Mouse (Mus musculus) hindbrain, embryonic 14.5 days (tissue): ENCODE results near the gene Vsig2. TPM values are rescaled to one million over a fixed set of nuclear protein-coding genes. Genes with fewer than 3 reads are reported as not detected.

Source experiments
- ATAC-seq: fragments of 200-750 bp; cut with Nextera tagmentation; 2 replicates; pipeline ENCODE4 v1.8.0; 2017; ENCODE audit warnings: moderate number of reproducible peaks, mild to moderate bottlenecking, moderate TSS enrichment, moderate library complexity; ENCODE audit not compliant: low FRiP score
- DNase-seq: peaks from one replicate; pipeline ENCODE4 v3.0.0-alpha.2; 2015; ENCODE audit warnings: low spot score
- H3K27ac ChIP-seq: fragments of 300-500 bp; sonication (generic); 2 replicates; pipeline ENCODE4 v1.5.1; 2014; ENCODE audit warnings: mild to moderate bottlenecking, moderate library complexity
- H3K27me3 ChIP-seq: fragments of 300-500 bp; sonication (generic); 2 replicates; pipeline ENCODE4 v1.6.1; 2014; ENCODE audit warnings: mild to moderate bottlenecking, low read length, mixed read lengths; ENCODE audit not compliant: control insufficient read depth, insufficient read depth
- H3K36me3 ChIP-seq: fragments of 300-500 bp; sonication (generic); replicated peaks from 2 replicates; pipeline ENCODE4 v1.6.1; 2014; ENCODE audit not compliant: control insufficient read depth, insufficient read depth
- H3K4me1 ChIP-seq: fragments of 300-500 bp; sonication (generic); replicated peaks from 2 replicates; pipeline ENCODE4 v1.6.1; 2014; ENCODE audit warnings: antibody characterized with exemption, low read length, mixed read lengths; ENCODE audit not compliant: control insufficient read depth, insufficient read depth
- H3K4me2 ChIP-seq: fragments of 300-500 bp; sonication (generic); replicated peaks from 2 replicates; pipeline ENCODE4 v1.6.1; 2014; ENCODE audit warnings: mild to moderate bottlenecking, moderate library complexity
- H3K4me3 ChIP-seq: fragments of 300-500 bp; sonication (generic); replicated peaks from 2 replicates; pipeline ENCODE4 v1.5.1; 2014; ENCODE audit warnings: mild to moderate bottlenecking, low read length
- H3K9ac ChIP-seq: fragments of 300-500 bp; sonication (generic); 2 replicates; pipeline ENCODE4 v1.6.1; 2014
- H3K9me3 ChIP-seq: fragments of 300-500 bp; sonication (generic); 2 replicates; pipeline ENCODE4 v1.6.1; 2016; ENCODE audit warnings: low read length; ENCODE audit not compliant: control insufficient read depth
- WGBS: fragments of 180-500 bp; shearing (Covaris S2); extraction: QIAGEN DNeasy Blood & Tissue Kit; methylation state at CpG from one replicate; pipeline ENCODE4 v1.1.7; 2014; 5-methylcytosine and 5-hydroxymethylcytosine counted together
- polyA plus RNA-seq: library from polyadenylated mRNA; unstranded; fragments of >200 nt; fragmentation: Nextera tagmentation; extraction: Ambion mirVana; gene quantifications from 2 replicates; pipeline ENCODE4 v1.2.1, GENCODE M21; 2014

Gene Vsig2
- 0.42 and 1.1 TPM in 2 replicates for polyA plus RNA-seq

- Histone ChIP-seq H3K4me3 (no peak within 1 kb of the TSS), H3K9me3 (no peaks in the 10 kb centered on the region), H3K36me3 (no peaks in the 10 kb centered on the region), H3K27ac (no peak within 1 kb of the TSS), H3K4me1 (peaks cover 3% of the 10 kb centered on the region; the same call in 1 of the 2 replicates), H3K27me3 (peaks cover 16% of the 10 kb centered on the region; the same call in 1 of the 2 replicates), H3K9ac (no peak within 1 kb of the TSS), H3K4me2 (no peak within 1 kb of the TSS)
- DNase-seq (no peak), ATAC-seq (0 out of 2 replicates have a peak, but pooled peaks have one; percentile 14)
- 49% methylated on average over 23 of the region's 23 CpGs for WGBS
Measured at GRCm38 (mm10) chr9:37539170-37540025, at the start of gene Vsig2. TSS of gene Vsig2 (plus strand) at chr9:37539255.

GRCm38 (mm10) chr9:37489446-37490120, 49.5 kb upstream of the Vsig2 start:
- no peaks in the 10 kb centered on the region for H3K36me3 ChIP-seq
- H3K4me3 ChIP-seq: peak overlapping the region; percentile 100
- peak overlapping the region; percentile 93 for H3K9ac ChIP-seq
- DNase-seq (peak; percentile 36), ATAC-seq (peak; percentile 76)
- WGBS: under 1% methylated on average over 71 of the region's 75 CpGs
- no peaks in the 10 kb centered on the region for H3K9me3 ChIP-seq
- peak overlapping the region; percentile 70 for H3K4me2 ChIP-seq
- peaks cover 22% of the 10 kb centered on the region for H3K4me1 ChIP-seq
- H3K27ac ChIP-seq: peak overlapping the region; percentile 98
- H3K27me3 ChIP-seq: no peaks in the 10 kb centered on the region

GRCm38 (mm10) chr9:37495761-37496160, 43.3 kb upstream of the Vsig2 start:
- H3K9me3 ChIP-seq: no peaks in the 10 kb centered on the region
- H3K4me2 ChIP-seq: no peak overlapping the region
- DNase-seq (no peak), ATAC-seq (no peak)
- H3K4me1 ChIP-seq: peaks cover 7% of the 10 kb centered on the region
- no peaks in the 10 kb centered on the region for H3K36me3 ChIP-seq
- no peaks in the 10 kb centered on the region for H3K27me3 ChIP-seq
- no peak overlapping the region for H3K9ac ChIP-seq
- H3K27ac ChIP-seq: no peak overlapping the region
- 88% methylated on average over 3 of the region's 3 CpGs for WGBS
- H3K4me3 ChIP-seq: no peak overlapping the region

GRCm38 (mm10) chr9:37496325-37496724, 42.7 kb upstream of the Vsig2 start:
- Histone ChIP-seq H3K27ac (no peak overlapping the region), H3K36me3 (no peaks in the 10 kb centered on the region), H3K4me2 (no peak overlapping the region), H3K4me1 (peaks cover 1% of the 10 kb centered on the region; the same call in 1 of the 2 replicates), H3K4me3 (no peak overlapping the region), H3K9me3 (no peaks in the 10 kb centered on the region), H3K9ac (no peak overlapping the region), H3K27me3 (no peaks in the 10 kb centered on the region)
- no peak for ATAC-seq
- DNase-seq: no peak

- no peak for ATAC-seq
Measured at GRCm38 (mm10) chr9:37500201-37500600, 38.9 kb upstream of the Vsig2 start.

GRCm38 (mm10) chr9:37501170-37501569, 37.9 kb upstream of the Vsig2 start:
- WGBS: 95% methylated on average over 1 of the region's 1 CpGs
- H3K36me3 ChIP-seq: no peaks in the 10 kb centered on the region

More at GRCm38 (mm10) chr9:37500201-37500600, 38.9 kb upstream of the Vsig2 start:
- Histone ChIP-seq H3K9me3 (no peaks in the 10 kb centered on the region), H3K27ac (no peak overlapping the region), H3K27me3 (no peaks in the 10 kb centered on the region), H3K4me2 (no peak overlapping the region), H3K4me3 (no peak overlapping the region), H3K36me3 (no peaks in the 10 kb centered on the region), H3K9ac (no peak overlapping the region), H3K4me1 (no peaks in the 10 kb centered on the region)
- DNase-seq: no peak
- WGBS: 71% methylated on average over 3 of the region's 3 CpGs

GRCm38 (mm10) chr9:37504348-37504747, 34.7 kb upstream of the Vsig2 start:
- no peak overlapping the region for H3K4me2 ChIP-seq
- H3K9me3 ChIP-seq: no peaks in the 10 kb centered on the region
- H3K9ac ChIP-seq: no peak overlapping the region
- no peak for ATAC-seq
- DNase-seq: no peak
- no peak overlapping the region for H3K27ac ChIP-seq
- H3K4me3 ChIP-seq: no peak overlapping the region
- no peaks in the 10 kb centered on the region for H3K4me1 ChIP-seq
- no peaks in the 10 kb centered on the region for H3K36me3 ChIP-seq
- no peaks in the 10 kb centered on the region for H3K27me3 ChIP-seq

More at GRCm38 (mm10) chr9:37501170-37501569, 37.9 kb upstream of the Vsig2 start:
- Histone ChIP-seq H3K4me3 (no peak overlapping the region), H3K4me1 (no peaks in the 10 kb centered on the region), H3K9me3 (no peaks in the 10 kb centered on the region), H3K27me3 (no peaks in the 10 kb centered on the region), H3K9ac (no peak overlapping the region), H3K27ac (no peak overlapping the region), H3K4me2 (no peak overlapping the region)
- no peak for ATAC-seq
- DNase-seq: no peak

GRCm38 (mm10) chr9:37506023-37506422, 33.0 kb upstream of the Vsig2 start:
- no peaks in the 10 kb centered on the region for H3K4me1 ChIP-seq
- no peaks in the 10 kb centered on the region for H3K36me3 ChIP-seq
- 90% methylated on average over 1 of the region's 1 CpGs for WGBS
- no peak for ATAC-seq
- H3K9ac ChIP-seq: no peak overlapping the region
- no peaks in the 10 kb centered on the region for H3K9me3 ChIP-seq
- no peak for DNase-seq
- no peak overlapping the region for H3K27ac ChIP-seq
- H3K4me2 ChIP-seq: no peak overlapping the region
- no peaks in the 10 kb centered on the region for H3K27me3 ChIP-seq
- no peak overlapping the region for H3K4me3 ChIP-seq

- Histone ChIP-seq H3K4me1 (no peaks in the 10 kb centered on the region), H3K27me3 (no peaks in the 10 kb centered on the region), H3K27ac (no peak overlapping the region), H3K9ac (no peak overlapping the region), H3K4me2 (no peak overlapping the region), H3K36me3 (no peaks in the 10 kb centered on the region), H3K9me3 (no peaks in the 10 kb centered on the region), H3K4me3 (no peak overlapping the region)
- ATAC-seq (no peak), DNase-seq (no peak)
- 98% methylated on average over 2 of the region's 2 CpGs for WGBS
Measured at GRCm38 (mm10) chr9:37512097-37512496, 27.0 kb upstream of the Vsig2 start.
